Mouse (Mus musculus) urinary bladder, postnatal 14 days (tissue): ENCODE results near the gene Tmem135.

Experiments
- DNase-seq: peaks from one replicate; pipeline ENCODE4 v3.0.0; 2021; ENCODE audit warnings: low spot score

The Tmem135 gene

DNA sequence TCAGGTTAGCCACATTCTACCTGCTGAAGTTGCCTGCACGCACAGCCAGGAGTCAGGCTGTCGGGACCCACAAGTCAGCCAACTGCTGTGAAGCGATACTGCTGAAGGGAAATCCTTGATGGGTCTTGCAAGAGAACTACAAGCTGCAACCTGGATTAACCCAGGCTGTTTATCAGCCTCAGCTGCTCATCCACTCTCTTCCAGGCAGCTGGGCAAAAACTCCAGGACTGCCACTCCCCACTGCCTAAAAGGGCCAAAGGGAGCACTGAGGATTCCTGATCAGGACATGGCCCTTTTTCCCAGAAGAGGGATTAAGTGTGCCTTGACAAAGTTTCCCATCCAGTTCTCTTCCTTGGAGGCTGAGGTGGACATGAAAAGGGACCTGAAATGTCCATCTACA lies 15.0 kb downstream of the Tmem135 start:
- no peak for DNase-seq

DNA sequence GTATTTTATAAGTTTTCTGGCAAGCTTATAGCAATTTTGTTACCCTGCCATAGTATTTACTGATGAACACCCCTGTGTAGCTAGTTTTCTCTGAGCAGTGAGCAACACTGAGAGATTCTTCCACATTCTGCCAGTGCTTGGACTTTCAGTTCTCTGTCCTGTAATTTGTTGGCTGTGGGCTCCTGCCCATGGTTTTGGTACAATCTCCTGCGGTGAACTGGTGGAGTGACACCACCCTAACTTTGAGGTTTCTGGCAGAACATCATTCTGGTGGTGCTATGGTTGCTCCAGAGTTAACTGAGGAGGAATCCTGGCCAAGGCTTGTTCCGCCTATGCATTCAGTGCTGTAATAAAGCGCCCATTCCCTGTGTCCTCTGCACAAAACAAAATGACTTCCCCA lies 21.1 kb downstream of the Tmem135 start:
- no peak for DNase-seq

DNA sequence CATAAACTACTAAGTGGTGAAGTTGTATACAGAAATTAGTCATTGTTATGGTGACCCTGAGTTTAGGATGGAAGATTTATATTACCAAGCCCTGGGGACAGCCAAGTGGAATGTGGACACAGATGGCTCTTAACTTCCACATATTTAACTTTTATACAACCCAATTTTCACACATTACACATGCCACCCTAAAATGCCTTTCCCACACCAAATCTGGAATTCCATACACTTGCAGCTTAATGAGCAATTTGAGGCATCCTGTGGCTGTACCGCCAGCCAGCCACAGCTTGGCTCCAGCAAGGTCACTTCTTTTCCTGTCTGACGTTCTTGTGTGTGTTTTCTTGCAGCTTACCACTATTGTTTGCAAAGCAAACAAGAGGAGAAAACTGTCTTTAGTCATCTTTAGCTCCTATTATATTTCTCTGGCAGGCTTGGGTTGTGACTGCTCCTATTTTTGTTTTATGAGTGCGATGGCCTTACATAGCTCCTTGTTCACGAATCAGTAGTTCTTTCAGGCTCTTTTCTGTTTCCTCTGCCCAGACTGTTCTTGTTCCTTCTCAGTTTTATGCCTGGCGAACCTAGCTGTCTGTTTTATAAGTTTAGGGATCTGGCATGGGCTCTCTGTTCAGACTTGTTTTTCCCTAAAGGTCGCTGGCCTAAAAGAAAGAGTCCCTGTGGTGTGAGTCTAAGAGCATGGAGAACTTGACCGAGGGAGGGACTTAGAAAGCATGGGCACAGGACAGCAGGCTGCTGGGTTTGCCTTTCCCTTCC lies 22.9 kb downstream of the Tmem135 start:
- no peak for DNase-seq

DNA sequence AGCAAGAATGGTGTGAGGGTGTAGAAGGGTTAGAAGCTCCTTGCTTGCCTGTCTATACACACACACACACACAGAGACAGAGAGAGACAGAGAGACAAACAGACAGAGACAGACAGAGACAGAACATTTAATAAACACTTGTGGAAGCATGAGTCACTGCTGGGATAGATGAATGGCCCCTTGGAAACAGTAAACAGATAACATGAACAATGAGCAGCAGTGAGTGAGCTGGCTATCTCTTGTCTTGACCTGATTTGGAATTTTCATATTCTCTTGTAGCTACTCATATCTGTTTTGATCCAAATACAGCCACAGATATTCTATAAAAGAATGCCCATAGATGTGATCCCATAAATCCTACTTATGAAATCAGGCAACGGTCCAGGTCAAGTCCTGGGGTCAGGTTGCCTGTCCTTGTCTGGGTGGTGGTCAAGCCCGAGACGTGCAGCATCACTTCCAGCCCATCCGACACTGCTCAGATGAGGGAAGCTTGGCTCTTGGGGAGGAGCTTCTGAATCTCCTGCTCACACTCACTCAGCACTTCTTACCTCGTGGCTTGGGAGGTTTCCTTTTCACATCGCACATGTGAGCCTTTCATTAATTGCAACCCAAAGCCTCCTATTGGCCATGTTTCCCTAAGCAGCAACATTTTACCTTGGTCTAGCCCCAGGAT lies 32.3 kb downstream of the Tmem135 start:
- DNase-seq, result no peak

DNA sequence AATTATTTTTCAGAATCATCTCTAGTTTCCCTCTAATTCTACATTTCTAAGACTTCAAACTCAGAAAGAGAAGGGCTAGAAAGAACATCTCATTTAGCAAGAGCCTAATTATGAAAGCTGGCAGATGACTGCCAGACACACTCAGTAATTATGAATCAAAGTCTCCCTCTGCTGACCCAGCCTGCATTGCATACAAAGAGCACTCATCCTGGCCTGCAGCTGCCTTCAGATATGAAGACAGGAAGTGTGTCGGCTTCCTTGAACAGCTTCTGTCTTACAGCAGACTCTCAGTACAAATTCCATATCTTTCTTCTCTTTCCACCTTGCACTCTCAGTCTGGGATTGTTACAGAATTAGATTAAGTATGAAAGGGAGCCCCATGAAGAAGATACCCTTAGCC lies 33.1 kb downstream of the Tmem135 start:
- DNase-seq, result peak; percentile 57

DNA sequence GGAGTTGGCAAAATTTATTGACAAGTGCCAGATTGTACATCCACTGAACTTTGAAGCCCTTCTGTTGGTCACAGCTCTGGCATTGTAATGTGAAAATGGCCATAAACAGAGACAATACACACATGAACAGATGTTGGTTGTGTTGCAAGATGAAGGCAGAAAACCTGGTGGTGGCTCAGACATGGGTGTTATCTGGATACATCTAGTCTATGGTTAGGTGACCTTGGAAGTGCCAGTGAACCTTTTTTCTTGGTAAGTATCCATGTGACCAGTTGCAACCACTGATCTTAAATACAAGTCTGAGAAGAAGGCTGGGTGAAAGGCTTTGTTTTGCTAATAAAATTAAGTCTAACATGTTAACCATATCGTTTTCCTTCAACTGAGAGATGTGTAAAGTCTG lies 33.9 kb downstream of the Tmem135 start:
- DNase-seq, result no peak

DNA sequence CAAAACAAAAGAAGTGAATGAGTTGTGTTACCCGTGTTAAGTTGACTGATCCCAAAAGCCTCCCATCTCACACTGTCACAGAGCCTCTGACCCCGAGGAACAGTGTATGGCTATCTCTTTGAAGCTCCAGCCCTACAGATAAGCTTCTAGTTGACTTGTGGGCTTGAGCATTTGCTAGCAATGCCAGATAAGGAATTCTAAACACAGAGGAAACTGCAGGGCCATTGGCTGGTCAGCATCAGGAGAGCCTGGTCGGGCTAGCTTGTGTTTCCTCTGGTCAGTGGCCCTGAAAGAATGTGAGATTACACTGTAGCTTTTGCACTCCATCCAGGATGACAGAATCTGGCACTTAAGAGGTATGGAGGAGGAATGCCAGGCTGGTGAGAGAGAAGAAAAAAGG lies 36.4 kb downstream of the Tmem135 start:
- no peak for DNase-seq

DNA sequence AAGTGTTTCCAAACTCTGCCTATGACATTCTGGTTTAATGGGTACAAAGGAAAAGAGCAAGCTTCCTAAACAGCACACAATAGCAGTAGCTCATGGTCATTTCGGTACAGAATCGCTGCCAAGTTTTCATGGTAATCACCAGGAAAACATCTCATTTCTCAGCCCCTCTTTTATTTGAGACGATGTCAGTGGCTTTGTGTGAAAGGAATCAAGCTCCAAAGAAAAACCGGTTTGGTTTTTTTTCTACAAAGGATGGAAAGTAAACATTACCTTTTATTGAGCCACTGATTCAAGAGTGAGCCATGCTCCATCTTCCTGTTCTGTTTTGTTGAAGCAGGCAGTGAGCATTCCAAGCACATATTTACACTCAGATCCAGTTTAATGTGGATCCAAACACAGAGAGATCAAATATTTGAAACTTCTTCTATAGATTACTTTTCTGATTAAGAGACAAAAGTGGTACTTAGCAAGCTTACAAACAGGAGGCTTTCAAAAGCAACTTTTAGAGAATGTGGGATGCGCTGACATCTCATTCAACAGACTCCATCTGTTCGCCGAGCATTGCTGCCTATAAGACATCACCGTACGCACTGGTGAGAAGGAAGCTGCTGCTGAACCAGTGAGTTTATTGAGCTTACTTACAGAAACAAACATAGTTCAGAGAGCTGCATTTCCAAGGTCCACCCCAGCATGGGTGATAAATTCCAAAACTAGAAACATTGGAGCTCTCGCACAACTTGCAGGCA lies 38.7 kb downstream of the Tmem135 start:
- DNase-seq, result no peak

DNA sequence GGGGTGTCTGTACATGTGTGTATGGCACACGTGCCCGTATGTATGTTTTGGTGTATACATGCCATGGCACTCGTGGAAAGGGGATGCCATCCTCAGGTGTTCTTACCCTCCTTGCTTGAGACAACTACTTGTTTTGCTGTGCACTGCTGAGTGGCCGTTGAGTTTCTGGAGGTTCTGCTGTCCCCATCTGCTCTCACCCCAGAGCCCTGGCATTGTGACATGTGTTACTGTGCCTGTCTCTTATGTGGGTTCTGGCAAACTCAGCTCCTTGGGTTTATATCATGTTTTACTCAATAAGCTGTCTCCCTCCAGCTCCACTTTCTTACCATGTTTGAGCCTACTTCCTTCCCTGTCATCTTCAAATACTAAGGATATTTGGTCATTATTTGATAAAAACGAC lies 40.0 kb downstream of the Tmem135 start:
- DNase-seq, result no peak

DNA sequence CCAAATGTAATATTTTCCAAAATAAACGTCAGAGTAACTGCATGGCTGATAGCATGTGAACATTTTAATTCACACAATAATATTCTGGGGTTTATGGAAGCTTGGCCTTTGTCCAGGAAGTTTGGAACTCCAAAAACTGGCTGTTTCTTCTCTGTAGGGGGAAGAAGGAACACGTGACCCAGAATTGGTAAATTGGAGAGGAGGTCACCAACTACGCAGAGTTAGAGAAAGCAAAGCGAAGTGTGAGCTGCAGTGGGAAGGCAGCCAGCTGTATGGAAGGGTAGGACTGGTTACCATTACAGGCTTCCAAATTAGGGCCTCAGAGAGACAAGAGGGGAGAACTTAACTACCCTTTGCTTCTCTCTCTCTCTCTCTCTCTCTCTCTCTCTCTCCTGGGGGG lies 47.7 kb downstream of the Tmem135 start:
- DNase-seq, result no peak

DNA sequence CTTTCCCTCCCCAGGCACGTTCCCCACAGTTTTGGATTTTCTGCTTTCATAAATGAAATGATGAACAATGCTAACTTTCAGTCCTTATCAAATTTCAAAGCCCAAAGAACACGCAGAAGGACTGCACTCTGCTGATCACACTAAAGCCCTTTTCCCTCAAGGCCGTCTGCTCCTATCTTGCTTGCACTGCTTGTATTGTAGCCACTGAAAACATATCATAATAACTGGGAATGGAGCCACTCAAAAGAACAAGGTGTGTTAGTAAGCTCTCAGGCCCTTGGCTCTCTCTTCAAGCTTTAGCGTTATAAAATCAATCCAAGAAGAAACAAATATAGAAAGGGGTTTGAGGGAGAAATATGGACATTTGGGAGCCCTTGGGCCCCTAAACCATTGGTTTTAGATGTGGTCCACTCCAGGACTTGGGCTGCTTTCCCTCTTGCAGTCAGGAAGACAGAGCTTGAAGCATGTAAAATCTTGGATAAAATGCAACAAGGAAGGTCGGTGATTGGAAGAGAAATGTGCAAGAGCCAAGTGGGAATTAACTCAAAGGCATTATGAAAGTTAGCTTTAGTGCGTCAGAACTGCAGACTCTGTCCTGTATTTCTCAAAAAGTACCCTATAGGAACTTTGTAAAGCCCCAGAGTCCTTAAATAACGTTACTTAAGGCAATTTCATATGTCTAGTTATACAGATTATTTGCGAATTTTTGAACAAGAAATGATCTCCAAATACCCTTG lies 48.3 kb downstream of the Tmem135 start:
- no peak for DNase-seq

DNA sequence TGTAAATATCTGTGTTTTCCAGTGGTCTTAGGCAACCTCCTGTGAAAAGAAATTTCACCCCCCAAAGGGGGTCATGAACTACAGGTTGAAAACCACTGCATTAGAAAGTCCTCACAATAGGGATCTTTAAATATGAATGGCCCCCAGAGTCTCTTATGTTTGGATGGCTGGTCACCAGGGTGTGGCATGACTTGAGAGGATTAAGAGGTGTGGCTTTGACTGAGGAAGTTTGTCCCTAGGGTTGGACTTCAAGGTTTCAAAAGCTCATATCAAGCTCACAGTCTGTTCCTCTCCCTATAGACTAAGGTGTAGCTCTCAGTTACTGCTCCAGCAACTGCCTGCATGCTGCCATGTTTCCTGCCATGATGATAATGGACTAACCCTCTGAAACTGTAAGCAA lies 62.0 kb downstream of the Tmem135 start:
- DNase-seq, result no peak

DNA sequence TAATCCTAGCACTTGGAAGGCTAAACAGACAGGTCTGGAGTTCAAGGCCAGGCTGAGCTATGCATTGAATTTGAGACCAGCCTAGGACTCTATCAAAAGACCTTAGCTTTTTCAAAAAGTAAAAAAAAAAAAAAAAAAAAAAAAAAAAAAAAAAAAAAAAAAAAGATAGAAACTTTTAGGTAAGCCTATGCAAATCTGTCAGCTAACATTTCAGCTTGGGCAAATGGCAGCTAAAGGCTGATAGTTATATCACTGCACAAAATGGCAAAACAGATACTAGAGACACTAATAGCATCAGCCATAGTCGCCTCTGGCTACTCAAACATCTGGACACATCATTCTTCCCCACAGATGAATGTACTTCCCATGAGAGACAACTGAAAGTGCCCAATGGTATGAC lies 64.2 kb downstream of the Tmem135 start:
- no peak for DNase-seq

DNA sequence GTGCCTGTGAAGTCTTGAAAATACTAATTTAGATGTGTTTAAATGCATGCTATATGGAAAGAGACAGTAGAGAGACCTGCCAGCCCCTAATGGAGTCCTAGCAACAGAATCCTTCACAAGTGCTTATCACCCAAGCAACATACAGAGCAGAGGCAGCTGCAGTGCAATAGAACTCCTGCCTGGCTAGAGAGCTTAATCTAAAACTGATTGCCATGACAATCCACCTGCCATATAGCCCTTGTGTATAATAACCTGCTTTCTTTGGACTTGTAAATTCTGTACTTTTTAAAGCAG lies 64.9 kb downstream of the Tmem135 start:
- DNase-seq, result no peak

DNA sequence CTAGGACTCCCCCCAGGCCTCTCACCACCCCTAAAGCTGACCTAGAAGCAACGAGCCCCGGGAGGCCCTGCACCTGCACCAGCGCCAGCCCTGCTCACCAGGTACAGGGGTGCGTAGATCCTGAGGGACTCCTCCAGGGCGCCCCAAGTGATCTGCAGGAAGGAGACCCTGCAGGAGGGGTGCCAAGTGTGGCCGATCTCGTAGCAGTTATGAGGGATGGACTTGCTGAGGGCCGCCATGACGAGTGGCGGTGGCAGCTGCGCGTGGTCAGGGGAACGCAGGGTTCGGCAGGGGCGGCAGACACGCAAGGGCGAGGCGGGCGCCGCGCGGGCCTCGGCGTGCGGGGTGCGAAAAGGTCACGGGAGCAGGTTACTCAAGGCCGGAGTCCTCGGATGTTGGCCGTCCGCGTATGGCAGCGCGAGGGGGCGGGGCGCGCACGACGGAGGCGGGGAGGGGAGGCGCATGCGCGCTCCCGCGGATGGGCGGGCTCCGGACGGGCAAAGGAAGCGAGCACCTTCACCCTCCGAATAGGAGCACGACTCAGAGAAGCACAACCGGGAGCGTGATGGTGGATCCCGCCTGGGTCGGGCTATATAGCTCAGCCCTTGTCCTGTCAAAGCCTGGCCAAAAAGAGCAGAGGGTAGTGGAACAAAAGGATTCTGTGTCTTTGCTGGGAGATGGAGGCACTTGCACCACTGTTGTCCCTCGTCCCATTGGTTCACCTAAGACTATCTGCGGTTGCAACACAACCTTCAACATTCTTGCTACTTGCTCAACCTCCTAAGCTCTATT lies 65.5 kb downstream of the Tmem135 start:
- DNase-seq, result peak; percentile 92

DNA sequence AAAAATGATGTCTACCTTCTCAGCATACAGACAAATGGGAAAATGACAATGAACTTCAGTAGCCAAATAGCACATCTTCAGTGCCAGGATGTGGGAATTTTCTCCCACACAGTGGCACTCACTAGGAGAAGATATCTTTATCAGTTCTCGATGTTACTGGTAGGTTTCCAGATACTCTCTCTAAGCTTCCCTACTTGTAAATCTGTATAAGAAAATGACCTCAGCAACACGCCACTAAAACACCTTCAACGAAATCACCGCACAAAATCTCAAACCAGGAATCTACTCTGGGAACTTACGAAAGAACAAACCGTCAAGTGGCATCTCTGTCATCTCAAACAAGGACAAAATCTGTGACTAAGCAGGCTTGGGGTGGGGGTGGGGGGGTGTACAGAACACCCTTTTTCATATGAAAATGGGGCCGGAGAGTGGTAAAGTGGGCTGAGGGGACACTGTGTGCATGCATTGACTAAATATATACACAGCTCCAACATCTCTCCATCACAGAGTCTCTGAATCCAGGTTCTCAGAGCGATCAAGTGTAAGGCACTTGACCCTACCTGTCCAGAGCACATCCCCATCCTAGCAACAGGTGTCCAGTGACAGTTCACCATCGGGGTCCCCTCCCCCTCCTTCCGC lies 66.2 kb downstream of the Tmem135 start:
- DNase-seq, result no peak

DNA sequence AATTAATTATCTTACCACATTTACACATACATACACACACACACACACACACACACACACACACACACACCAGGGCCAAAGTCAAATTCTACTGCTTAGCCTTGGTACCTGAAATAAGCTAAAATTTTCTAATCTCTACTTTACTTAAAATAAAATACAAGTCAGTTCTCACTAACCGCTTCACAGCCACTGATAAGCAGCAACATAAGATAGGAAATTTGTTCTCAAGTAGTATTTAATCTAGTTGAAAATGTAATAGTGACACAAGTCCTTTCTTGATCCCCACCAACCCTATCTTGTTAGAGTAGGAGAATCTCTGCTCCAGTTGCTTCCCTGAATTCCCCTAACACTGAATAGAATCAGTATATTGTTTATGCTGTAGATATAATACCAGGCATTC lies 67.6 kb downstream of the Tmem135 start:
- no peak for DNase-seq

DNA sequence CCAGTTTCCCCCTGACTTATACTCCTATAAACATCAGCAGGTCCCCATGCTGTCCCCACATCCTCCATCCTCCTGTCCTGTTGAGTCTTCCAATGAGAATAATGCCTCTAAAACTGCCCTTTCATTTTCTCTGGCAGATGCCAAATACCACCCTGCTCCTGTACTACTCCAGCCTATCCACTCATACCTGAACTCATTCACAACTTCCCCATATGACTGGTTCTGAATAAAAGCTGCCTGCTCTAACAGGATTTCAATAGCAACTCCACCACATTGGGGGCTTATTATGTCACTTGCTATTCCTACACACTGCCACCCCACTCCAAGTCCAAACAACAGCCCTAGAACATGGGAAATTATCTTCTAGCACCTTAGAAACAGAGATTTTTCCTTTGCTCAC lies 68.7 kb downstream of the Tmem135 start:
- DNase-seq, result no peak

DNA sequence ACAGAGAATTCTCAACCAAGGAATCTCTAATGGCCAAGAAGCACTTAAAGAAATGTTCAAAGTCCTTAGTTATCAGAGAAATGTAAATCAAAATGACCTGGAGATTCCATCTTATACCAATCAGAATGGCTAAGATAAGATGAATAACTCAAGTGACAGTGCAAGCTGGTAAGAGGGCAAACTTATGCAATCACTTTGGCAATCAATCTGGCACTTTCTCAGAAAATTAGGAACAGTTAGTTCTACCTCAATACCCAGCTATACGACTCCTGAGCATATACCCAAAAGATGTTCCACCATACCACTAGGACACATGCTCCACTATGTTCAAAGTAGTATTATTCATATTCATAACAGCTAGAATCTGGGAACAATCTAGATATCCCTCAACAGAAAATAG lies 74.1 kb downstream of the Tmem135 start:
- no peak for DNase-seq

DNA sequence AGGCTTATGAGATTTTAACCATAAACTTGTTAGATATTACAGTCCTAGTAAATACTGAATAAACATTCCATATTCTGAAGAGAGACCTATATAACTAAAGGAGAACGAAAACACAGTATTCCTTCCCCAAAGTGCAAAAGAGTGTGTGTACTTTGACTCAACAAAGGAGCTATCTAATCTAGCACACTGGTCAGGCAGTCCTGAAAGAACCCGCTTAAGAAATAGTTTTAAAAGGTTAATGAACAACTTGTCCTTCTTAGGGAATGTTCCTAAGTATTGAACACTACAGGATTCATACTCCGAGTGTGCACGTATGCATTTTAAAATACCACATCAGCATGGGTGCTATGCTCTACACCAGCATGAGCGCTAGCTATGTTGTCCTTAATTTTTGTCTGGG lies 76.3 kb downstream of the Tmem135 start:
- no peak for DNase-seq

DNA sequence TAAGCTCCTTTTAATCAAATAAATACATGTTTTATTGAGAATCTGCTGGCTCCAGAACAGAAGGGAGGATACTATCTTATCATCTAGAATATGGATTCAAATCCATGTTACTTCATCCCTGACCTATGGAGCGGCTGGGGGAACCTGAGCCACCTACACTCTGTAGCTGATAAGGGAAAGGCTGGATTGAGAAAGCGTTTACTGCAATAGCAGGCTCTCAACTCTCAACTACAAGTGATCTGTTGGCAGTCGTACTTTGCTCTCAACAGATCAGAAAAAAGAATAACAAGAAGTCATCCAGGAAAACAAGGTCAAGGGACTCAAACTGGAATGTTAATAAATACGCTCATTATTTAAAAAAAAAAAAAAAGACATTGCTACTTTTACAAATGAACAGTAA lies 77.3 kb downstream of the Tmem135 start:
- no peak for DNase-seq
